Mouse (Mus musculus): ENCODE measurements around the gene D130043K22Rik.
A peak's percentile ranks its signal among the peaks of the same experiment; 100 is the strongest.

GRCm38 (mm10) chr13:24909112-24909511 lies 64.2 kb downstream of the D130043K22Rik start:
- peak; percentile 18 for TF ChIP-seq CEBPB (IDR thresholded peaks at IDR 0.05; ENCODE audit: low read depth)
- TF ChIP-seq CTCF (IDR thresholded peaks at IDR 0.05; ENCODE audit: control insufficient read depth, insufficient read depth, insufficient read length), result no peak
- no peak for TF ChIP-seq MYOD1 (IDR thresholded peaks at IDR 0.05; ENCODE audit: control insufficient read depth, insufficient read length, low read depth)
